Mouse (Mus musculus) heart, embryonic 16.5 days (tissue): ENCODE results near the gene Tmem247. TPM values are rescaled to one million over a fixed set of nuclear protein-coding genes. Genes with fewer than 3 reads are reported as not detected.

Source experiments
- ATAC-seq: fragments of 200-750 bp; cut with Nextera tagmentation; replicated peaks from 2 replicates; pipeline ENCODE4 v1.8.0; 2017; ENCODE audit warnings: moderate number of reproducible peaks; ENCODE audit not compliant: insufficient read depth, low FRiP score; ENCODE audit errors: extremely low read depth
- H3K27ac ChIP-seq: fragments of 300-500 bp; sonication (generic); 2 replicates; pipeline ENCODE4 v1.5.1; 2014; ENCODE audit warnings: mild to moderate bottlenecking, low read length, control low read depth, moderate library complexity
- H3K27me3 ChIP-seq: fragments of 300-500 bp; sonication (generic); 2 replicates; pipeline ENCODE4 v1.6.1; 2014; ENCODE audit warnings: low read length, mixed read lengths; ENCODE audit not compliant: control insufficient read depth, insufficient read depth
- H3K36me3 ChIP-seq: fragments of 300-500 bp; sonication (generic); 2 replicates; pipeline ENCODE4 v1.6.1; 2014; ENCODE audit not compliant: control insufficient read depth, insufficient read depth
- H3K4me1 ChIP-seq: fragments of 300-500 bp; sonication (generic); 2 replicates; pipeline ENCODE4 v1.6.1; 2014; ENCODE audit warnings: low read length, mixed read lengths; ENCODE audit not compliant: control insufficient read depth, insufficient read depth
- H3K4me2 ChIP-seq: fragments of 300-500 bp; sonication (generic); 2 replicates; pipeline ENCODE4 v1.6.1; 2014; ENCODE audit warnings: low read depth, mild to moderate bottlenecking, control low read depth, low read length
- H3K4me3 ChIP-seq: fragments of 300-500 bp; sonication (generic); 2 replicates; pipeline ENCODE4 v1.5.1; 2014; ENCODE audit warnings: mild to moderate bottlenecking, control low read depth, low read length
- H3K9ac ChIP-seq: fragments of 300-500 bp; sonication (generic); 2 replicates; pipeline ENCODE4 v1.6.1; 2014; ENCODE audit warnings: low read length, control low read depth
- H3K9me3 ChIP-seq: fragments of 300-500 bp; sonication (generic); replicated peaks from 2 replicates; pipeline ENCODE4 v1.6.1; 2016; ENCODE audit warnings: low read length; ENCODE audit not compliant: control insufficient read depth
- WGBS: fragments of 180-500 bp; shearing (Covaris S2); extraction: QIAGEN DNeasy Blood & Tissue Kit; methylation state at CpG from one replicate; pipeline ENCODE4 v1.1.7; 2014; 5-methylcytosine and 5-hydroxymethylcytosine counted together
- polyA plus RNA-seq: library from polyadenylated mRNA; unstranded; fragments of >200 nt; fragmentation: Nextera tagmentation; extraction: Ambion mirVana; gene quantifications from 2 replicates; pipeline ENCODE4 v1.2.1, GENCODE M21; 2015

Gene Tmem247
- polyA plus RNA-seq: not detected in 2 replicates

DNA sequence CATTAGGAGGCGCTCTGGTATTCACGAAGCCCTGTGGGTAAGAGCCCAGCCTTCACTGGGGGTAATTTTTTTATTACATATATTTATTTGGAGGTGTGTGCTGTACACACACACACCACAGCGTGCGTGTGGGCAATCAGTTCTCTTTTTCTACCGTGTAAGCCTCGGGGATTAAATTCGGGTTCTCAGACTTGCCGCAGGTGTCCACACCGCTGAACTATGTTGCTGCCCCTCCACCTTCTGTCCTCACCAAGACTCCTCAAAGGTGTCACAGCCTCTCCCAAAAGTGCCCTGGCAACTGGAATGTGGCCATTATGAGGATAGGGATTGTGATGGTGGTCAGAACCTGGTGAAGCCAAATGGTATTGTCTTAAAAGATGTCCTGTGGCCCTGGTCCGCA lies at the start of gene Tmem247:
Tmem247 (plus strand) TSS at position 301 of the 400 bp plus-strand sequence.
- no peak for ATAC-seq

DNA sequence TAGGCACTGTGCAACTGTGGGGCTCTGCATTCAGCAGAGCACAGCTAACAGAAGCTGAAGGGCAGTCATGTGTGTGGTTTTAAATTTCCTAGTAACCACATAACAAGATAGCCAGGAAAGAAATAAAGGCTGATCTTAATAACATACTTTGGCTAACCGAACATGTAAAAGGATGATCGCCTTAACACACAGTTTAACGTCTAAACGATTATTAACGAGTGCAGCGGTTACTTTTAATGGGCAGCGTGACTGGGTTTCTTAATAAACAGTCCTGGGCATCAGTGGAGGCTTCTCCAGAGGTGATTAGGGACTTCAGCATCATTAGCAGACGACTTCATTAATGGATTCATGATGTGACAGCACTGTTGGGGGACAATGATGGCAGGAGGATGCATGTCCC lies 46.6 kb upstream of the Tmem247 start:
- ATAC-seq: no peak
- H3K4me2 ChIP-seq: no peak overlapping the region
- no peaks in the 10 kb centered on the region for H3K4me1 ChIP-seq
- H3K9me3 ChIP-seq: no peaks in the 10 kb centered on the region
- no peaks in the 10 kb centered on the region for H3K27me3 ChIP-seq
- H3K4me3 ChIP-seq: no peak overlapping the region
- H3K9ac ChIP-seq: no peak overlapping the region
- 89% methylated on average over 8 of the region's 8 CpGs for WGBS
- H3K27ac ChIP-seq: no peak overlapping the region
- no peaks in the 10 kb centered on the region for H3K36me3 ChIP-seq

More for the DNA sequence above, at the start of gene Tmem247:
- 86% methylated on average over 10 of the region's 10 CpGs for WGBS
- no peak within 1 kb of the TSS for H3K4me3 ChIP-seq
- no peaks in the 10 kb centered on the region for H3K27me3 ChIP-seq
- H3K36me3 ChIP-seq: no peaks in the 10 kb centered on the region
- H3K27ac ChIP-seq: no peak within 1 kb of the TSS
- H3K4me2 ChIP-seq: no peak within 1 kb of the TSS
- no peaks in the 10 kb centered on the region for H3K4me1 ChIP-seq
- H3K9me3 ChIP-seq: peaks cover 2% of the 10 kb centered on the region; the same call in 1 of the 2 replicates
- H3K9ac ChIP-seq: no peak within 1 kb of the TSS

DNA sequence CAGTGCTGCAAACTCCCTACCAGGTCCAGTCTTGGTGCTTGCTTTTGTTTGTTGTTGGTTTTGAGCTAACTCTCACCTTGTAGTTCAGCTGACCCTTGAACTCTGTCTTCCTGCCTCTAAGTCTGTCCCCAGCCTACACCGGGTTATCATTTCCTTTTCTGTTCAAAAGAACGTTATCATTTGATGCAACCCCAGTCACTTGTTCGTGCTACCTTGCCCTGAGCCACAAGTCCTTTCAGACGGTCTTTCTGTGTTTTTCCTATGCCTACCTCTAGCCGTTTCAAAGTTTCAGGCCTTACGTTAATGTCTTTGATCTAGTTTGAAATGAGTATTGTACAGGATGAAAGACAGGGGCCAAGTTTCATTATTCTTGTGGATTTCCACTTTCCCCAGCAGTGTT lies 44.5 kb upstream of the Tmem247 start:
- ATAC-seq: no peak

DNA sequence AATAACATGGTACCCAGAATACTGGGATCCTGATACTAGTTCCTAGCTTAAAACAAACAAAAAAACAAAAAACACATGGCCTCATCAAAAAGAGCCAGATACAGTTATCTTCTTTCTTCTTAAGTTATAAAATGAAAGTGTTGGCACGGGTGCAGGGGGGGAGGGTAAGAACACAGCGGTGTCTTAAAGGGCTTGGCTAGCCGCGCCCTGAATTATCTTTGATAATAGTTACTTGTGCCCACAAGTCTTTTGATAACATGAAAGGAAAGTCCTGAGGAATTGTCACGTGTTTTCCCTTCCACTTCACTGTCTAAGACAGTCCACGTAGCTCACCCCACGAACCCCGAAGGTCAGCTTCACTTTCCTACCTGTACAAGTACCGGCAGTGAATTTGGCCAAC lies 40.2 kb upstream of the Tmem247 start:
- Histone ChIP-seq H3K4me1 (no peaks in the 10 kb centered on the region), H3K4me2 (no peak overlapping the region), H3K27ac (no peak overlapping the region), H3K9ac (no peak overlapping the region), H3K36me3 (no peaks in the 10 kb centered on the region), H3K4me3 (no peak overlapping the region), H3K27me3 (no peaks in the 10 kb centered on the region), H3K9me3 (no peaks in the 10 kb centered on the region)
- no peak for ATAC-seq
- WGBS: 81% methylated on average over 9 of the region's 9 CpGs

More for the DNA sequence above, 44.5 kb upstream of the Tmem247 start:
- no peaks in the 10 kb centered on the region for H3K9me3 ChIP-seq
- H3K36me3 ChIP-seq: no peaks in the 10 kb centered on the region
- no peak overlapping the region for H3K9ac ChIP-seq
- WGBS: 55% methylated on average over 6 of the region's 6 CpGs
- no peak overlapping the region for H3K4me2 ChIP-seq
- H3K27me3 ChIP-seq: no peaks in the 10 kb centered on the region
- no peak overlapping the region for H3K4me3 ChIP-seq
- no peak overlapping the region for H3K27ac ChIP-seq
- H3K4me1 ChIP-seq: no peaks in the 10 kb centered on the region

DNA sequence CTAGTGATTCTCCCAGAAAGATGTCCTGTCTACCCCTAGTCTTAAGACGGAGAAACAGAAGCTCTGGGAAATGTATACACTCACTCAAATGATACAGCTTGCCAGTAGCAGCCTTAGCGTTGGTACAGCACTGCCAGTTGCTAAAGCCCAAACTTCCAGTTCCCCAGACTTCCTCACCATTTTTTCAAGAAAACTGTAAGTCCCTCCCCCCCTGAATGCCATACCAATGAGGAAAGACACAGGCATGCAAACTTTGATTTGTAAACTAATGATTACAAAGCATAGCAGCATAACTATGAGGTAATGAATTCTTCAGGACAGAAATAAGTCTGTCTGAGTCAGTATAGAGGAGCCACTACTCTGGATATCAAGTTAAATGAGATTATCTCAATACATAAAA lies 39.4 kb upstream of the Tmem247 start:
- Histone ChIP-seq H3K27ac (no peak overlapping the region), H3K4me1 (no peaks in the 10 kb centered on the region), H3K9ac (no peak overlapping the region), H3K4me3 (no peak overlapping the region), H3K36me3 (no peaks in the 10 kb centered on the region), H3K4me2 (no peak overlapping the region), H3K9me3 (no peaks in the 10 kb centered on the region), H3K27me3 (no peaks in the 10 kb centered on the region)
- 59% methylated on average over 2 of the region's 2 CpGs for WGBS
- no peak for ATAC-seq

DNA sequence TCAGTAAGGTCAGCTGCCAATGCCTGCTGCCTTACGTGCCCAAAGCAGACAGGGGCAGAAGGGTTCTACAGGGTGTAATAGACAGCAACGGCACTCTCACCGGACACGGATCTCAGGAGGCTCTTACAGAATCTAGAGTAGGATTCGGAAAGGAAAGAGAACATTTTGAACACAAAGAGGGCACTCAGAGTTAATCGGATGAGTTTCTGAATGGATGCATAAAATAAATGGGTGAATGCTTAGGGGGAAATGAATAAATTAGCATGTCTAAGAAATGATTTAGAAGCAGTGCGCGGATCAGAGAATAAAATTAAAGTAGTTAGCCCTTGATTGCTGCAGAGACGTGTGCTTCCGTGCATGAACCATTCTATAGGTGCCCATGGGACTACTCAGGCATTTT lies 37.1 kb upstream of the Tmem247 start:
- Histone ChIP-seq H3K4me3 (no peak overlapping the region), H3K9ac (no peak overlapping the region), H3K36me3 (no peaks in the 10 kb centered on the region), H3K9me3 (no peaks in the 10 kb centered on the region), H3K27me3 (no peaks in the 10 kb centered on the region), H3K27ac (no peak overlapping the region), H3K4me2 (no peak overlapping the region), H3K4me1 (no peaks in the 10 kb centered on the region)
- ATAC-seq: no peak
- WGBS: 83% methylated on average over 10 of the region's 10 CpGs

DNA sequence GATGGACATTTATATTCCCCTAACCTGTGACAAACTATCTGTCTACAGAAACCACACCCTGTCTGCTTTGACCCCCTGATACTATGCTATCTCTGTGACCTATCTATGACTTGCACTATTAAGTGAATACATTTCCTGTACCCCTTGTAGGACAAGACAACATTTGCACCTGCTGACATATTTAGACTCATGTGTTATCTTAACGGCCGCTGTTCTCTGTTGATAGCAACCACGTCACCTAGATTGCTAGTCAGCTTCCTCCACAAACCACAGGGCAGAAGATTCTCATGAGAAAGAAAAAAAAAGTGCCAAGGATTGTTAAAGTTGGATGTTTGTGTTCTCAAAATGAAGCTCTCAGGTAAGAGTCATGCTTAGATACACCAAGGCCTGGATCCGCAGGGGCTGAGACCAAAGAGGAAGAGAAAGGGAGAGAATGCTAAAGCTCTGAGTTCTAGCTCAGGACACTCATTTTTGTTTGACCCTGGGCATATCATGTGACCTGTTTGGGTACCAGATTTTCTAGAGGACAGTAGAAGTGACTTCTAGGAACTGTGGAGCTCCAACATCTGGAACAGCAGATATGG lies 36.6 kb upstream of the Tmem247 start:
- 48% methylated on average over 4 of the region's 4 CpGs for WGBS
- no peak overlapping the region for H3K4me2 ChIP-seq
- H3K4me1 ChIP-seq: no peaks in the 10 kb centered on the region
- peak; percentile 49 for ATAC-seq
- no peaks in the 10 kb centered on the region for H3K9me3 ChIP-seq
- no peak overlapping the region for H3K9ac ChIP-seq
- no peaks in the 10 kb centered on the region for H3K27me3 ChIP-seq
- H3K36me3 ChIP-seq: no peaks in the 10 kb centered on the region
- H3K27ac ChIP-seq: no peak overlapping the region
- no peak overlapping the region for H3K4me3 ChIP-seq

DNA sequence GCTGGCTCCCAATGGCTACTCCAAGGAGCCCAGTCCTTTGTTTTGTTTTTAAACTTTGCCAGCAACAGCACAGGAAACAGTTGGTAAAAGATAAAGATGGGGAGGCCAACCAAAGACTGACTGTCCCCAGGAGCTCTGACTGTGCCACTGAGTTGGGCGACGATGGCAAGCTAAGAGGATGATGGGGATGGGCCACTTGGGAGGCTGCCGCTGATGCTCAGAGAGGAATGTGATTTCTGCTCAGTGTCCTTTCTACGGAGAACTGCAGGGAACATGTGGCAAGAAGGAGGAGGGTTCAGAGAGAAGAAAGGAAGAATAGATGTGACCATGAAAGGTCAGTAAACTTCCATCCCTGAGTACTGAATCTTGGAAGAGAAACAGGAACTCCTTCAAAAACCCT lies 22.0 kb upstream of the Tmem247 start:
- Histone ChIP-seq H3K36me3 (no peaks in the 10 kb centered on the region), H3K4me1 (no peaks in the 10 kb centered on the region), H3K9ac (no peak overlapping the region), H3K4me3 (no peak overlapping the region), H3K27ac (no peak overlapping the region), H3K27me3 (no peaks in the 10 kb centered on the region), H3K9me3 (no peaks in the 10 kb centered on the region), H3K4me2 (no peak overlapping the region)
- no peak for ATAC-seq
- WGBS: 71% methylated on average over 4 of the region's 4 CpGs

DNA sequence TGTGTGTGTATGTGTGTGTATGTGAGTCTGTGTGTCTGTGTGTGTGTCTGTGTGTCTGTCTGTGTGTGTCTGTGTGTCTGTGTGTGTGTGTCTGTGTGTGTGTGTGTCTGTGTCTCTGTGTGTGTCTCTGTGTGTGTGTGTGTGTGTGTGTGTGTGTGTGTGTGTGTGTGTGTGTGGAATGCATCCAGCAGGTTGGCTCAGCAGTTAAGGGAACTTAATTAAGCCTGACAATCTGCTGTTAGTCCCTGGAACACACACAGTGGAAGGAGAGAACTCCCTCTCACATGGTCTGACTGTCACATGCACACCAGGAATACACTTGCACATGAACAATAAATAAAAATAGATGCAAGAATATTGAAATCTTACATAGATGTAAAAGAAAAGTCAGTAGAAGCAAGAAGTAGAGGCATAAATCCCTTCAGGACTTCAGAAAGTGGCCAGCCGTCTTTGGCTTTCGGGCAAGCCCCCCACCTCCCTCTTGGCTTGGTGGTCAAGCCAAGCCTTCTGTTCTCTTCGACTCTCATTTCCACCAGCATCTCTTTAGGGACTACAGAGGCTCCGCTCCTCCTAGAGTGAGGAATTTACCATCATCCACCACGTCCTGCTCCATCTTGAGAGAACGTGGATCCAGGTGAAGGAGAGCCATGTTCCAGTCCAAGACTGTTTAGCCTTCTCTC lies 19.5 kb upstream of the Tmem247 start:
- no peak overlapping the region for H3K4me2 ChIP-seq
- no peak for ATAC-seq
- no peaks in the 10 kb centered on the region for H3K4me1 ChIP-seq
- no peak overlapping the region for H3K9ac ChIP-seq
- H3K9me3 ChIP-seq: no peaks in the 10 kb centered on the region
- H3K4me3 ChIP-seq: no peak overlapping the region
- no peak overlapping the region for H3K27ac ChIP-seq
- no peaks in the 10 kb centered on the region for H3K27me3 ChIP-seq
- WGBS: 85% methylated on average over 6 of the region's 6 CpGs
- H3K36me3 ChIP-seq: no peaks in the 10 kb centered on the region
